Mouse (Mus musculus) bone marrow, adult 2 months (tissue): ENCODE measurements around the gene Rasa2.

ENCODE experiments used
- CTCF ChIP-seq: fragments of 200-500 bp; IDR thresholded peaks from 2 replicates; pipeline ENCODE4 v1.5.1; 2011; ENCODE audit warnings: low read length, control low read depth; ENCODE audit not compliant: control insufficient read depth, insufficient read depth
- POLR2A ChIP-seq: fragments of 200-500 bp; IDR thresholded peaks from 2 replicates; pipeline ENCODE4 v1.6.1; 2011; ENCODE audit warnings: low read depth, mild to moderate bottlenecking, control low read depth, low read length, borderline replicate concordance; ENCODE audit not compliant: control insufficient read depth

- TF ChIP-seq POLR2A, result no peak
- TF ChIP-seq CTCF, result no peak
These were observed 58.2 kb downstream of the Rasa2 start for GRCm38 (mm10) chr9:96573252-96573651.
